Mouse (Mus musculus): ENCODE results near the gene Lclat1.
A peak's percentile ranks its signal among the peaks of the same experiment; 100 is the strongest.
"Not testable (repeated sequence)": the region's sequence is repeated elsewhere in the genome, so short reads cannot be mapped to it uniquely, and the experiment has no call there.

Gene Lclat1

GRCm38 (mm10) chr17:73142445-73142844, 34.7 kb downstream of the Lclat1 start:
- DNase-seq, result no peak

- no peak for DNase-seq
Observed at GRCm38 (mm10) chr17:73145426-73145825, 37.6 kb downstream of the Lclat1 start.

GRCm38 (mm10) chr17:73148607-73149006, 40.8 kb downstream of the Lclat1 start:
- DNase-seq, result no peak

- not testable (repeated sequence) for DNase-seq
Observed at GRCm38 (mm10) chr17:73152790-73153525, 45.2 kb downstream of the Lclat1 start.

- DNase-seq, result no peak
Observed at GRCm38 (mm10) chr17:73153672-73154071, 45.9 kb downstream of the Lclat1 start.

GRCm38 (mm10) chr17:73156606-73157005, 48.8 kb downstream of the Lclat1 start:
- DNase-seq, result no peak

- no peak for DNase-seq
Observed at GRCm38 (mm10) chr17:73161795-73162194, 54.0 kb downstream of the Lclat1 start.

GRCm38 (mm10) chr17:73162445-73163208, 54.8 kb downstream of the Lclat1 start:
- DNase-seq, result no peak

GRCm38 (mm10) chr17:73163597-73163996, 55.8 kb downstream of the Lclat1 start:
- DNase-seq, result no peak

- no peak for DNase-seq
Observed at GRCm38 (mm10) chr17:73164121-73164520, 56.3 kb downstream of the Lclat1 start.

GRCm38 (mm10) chr17:73169461-73169860, 61.7 kb downstream of the Lclat1 start:
- DNase-seq, result no peak

GRCm38 (mm10) chr17:73170141-73170540, 62.4 kb downstream of the Lclat1 start:
- no peak for DNase-seq

- DNase-seq, result peak; percentile 62 to 67
Observed at GRCm38 (mm10) chr17:73174083-73174562, 66.3 kb downstream of the Lclat1 start.

GRCm38 (mm10) chr17:73175720-73176119, 67.9 kb downstream of the Lclat1 start:
- DNase-seq, result no peak

- no peak for DNase-seq
Observed at GRCm38 (mm10) chr17:73177079-73177478, 69.3 kb downstream of the Lclat1 start.

- DNase-seq, result no peak
Observed at GRCm38 (mm10) chr17:73186929-73187328, 79.1 kb downstream of the Lclat1 start.

GRCm38 (mm10) chr17:73194146-73194545, 86.4 kb downstream of the Lclat1 start:
- DNase-seq, result no peak

GRCm38 (mm10) chr17:73194575-73194974, 86.8 kb downstream of the Lclat1 start:
- DNase-seq, result peak; percentile 15 to 16

GRCm38 (mm10) chr17:73195074-73195723, 87.4 kb downstream of the Lclat1 start:
- no peak for DNase-seq

- peak; percentile 45 to 56 for DNase-seq
Observed at GRCm38 (mm10) chr17:73196139-73196538, 88.4 kb downstream of the Lclat1 start.

- no peak for DNase-seq
Observed at GRCm38 (mm10) chr17:73197724-73198123, 89.9 kb downstream of the Lclat1 start.

- peak in 1 of 2 experiments; percentile 28 for DNase-seq
Observed at GRCm38 (mm10) chr17:73199387-73199786, 91.6 kb downstream of the Lclat1 start.

GRCm38 (mm10) chr17:73200380-73200779, 92.6 kb downstream of the Lclat1 start:
- no peak for DNase-seq
